34 mouse cellular contexts compared by ENCODE assay signal in the genomic region with DNA sequence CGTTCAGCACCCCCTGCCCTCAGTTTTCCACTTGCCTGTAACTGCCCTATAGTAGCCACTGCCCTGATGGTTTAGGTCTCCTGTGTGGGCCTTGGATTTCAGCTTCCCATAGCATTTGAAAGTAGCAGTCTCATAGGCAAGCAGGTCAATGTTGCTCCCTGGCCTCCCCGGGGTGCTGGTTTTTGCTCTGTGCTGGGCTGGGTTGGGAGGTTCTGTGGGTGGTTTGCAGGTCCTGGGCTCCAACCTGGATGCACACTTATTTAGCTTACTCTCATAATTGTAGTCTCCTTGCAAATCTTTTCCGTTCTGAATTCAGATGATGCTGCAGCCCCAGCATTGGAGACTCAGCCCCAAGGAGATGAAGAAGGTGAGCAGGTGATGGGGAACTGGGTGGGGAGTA.
"Had no signal": no experiment of that assay in that cellular context is flagged by ENCODE, and none has a peak within 500 bp of the region (broad histone marks: within the 10 kb centered on the region; RNA-seq: fewer than 3 reads in every experiment).

No protein-coding gene starts in this region.

- H3K27me3 ChIP-seq: hindbrain, embryonic 12.5 days; hindbrain, embryonic 13.5 days; hindbrain, embryonic 15.5 days; intestine, embryonic 15.5 days; kidney, embryonic 15.5 days had no signal

- H3K4me3 ChIP-seq: heart, embryonic 12.5 days; heart, embryonic 13.5 days; heart, embryonic 15.5 days; hindbrain, embryonic 10.5 days; hindbrain, embryonic 12.5 days; hindbrain, embryonic 13.5 days; hindbrain, embryonic 15.5 days; intestine, embryonic 15.5 days; kidney, embryonic 15.5 days; layer of hippocampus, adult 2 months; left cerebral cortex, adult 2 months had no signal

- H3K4me1 ChIP-seq: heart, embryonic 15.5 days; hindbrain, embryonic 10.5 days; hindbrain, embryonic 12.5 days; hindbrain, embryonic 13.5 days; hindbrain, embryonic 15.5 days; intestine, embryonic 15.5 days had no signal

- H3K36me3 ChIP-seq: heart, embryonic 12.5 days; heart, embryonic 13.5 days; heart, embryonic 15.5 days; hindbrain, embryonic 10.5 days; hindbrain, embryonic 12.5 days; hindbrain, embryonic 13.5 days; hindbrain, embryonic 15.5 days; intestine, embryonic 15.5 days; kidney, embryonic 15.5 days had no signal

- H3K9ac ChIP-seq: heart, embryonic 12.5 days; heart, embryonic 13.5 days; heart, embryonic 15.5 days; hindbrain, embryonic 12.5 days; hindbrain, embryonic 13.5 days; hindbrain, embryonic 14.5 days; hindbrain, embryonic 15.5 days; intestine, embryonic 15.5 days; kidney, embryonic 15.5 days had no signal

- H3K9me3 ChIP-seq: heart, embryonic 12.5 days; heart, embryonic 15.5 days; hindbrain, embryonic 10.5 days; hindbrain, embryonic 12.5 days; hindbrain, embryonic 13.5 days; hindbrain, embryonic 15.5 days; intestine, embryonic 15.5 days; kidney, embryonic 15.5 days had no signal

- ATAC-seq: hindbrain, embryonic 16.5 days; hindbrain, postnatal 0 days; inflammation-experienced regulatory T-cells, adult 6 months; intestine, embryonic 15.5 days; intestine, embryonic 16.5 days; intestine, postnatal 0 days had no signal

- H3K4me2 ChIP-seq: heart, embryonic 11.5 days; heart, embryonic 12.5 days; heart, embryonic 13.5 days; heart, embryonic 15.5 days; hindbrain, embryonic 12.5 days; hindbrain, embryonic 13.5 days; hindbrain, embryonic 14.5 days; hindbrain, embryonic 15.5 days; intestine, embryonic 15.5 days; kidney, embryonic 15.5 days had no signal

- H3K27ac ChIP-seq: heart, embryonic 13.5 days; heart, embryonic 15.5 days; hindbrain, embryonic 10.5 days; hindbrain, embryonic 12.5 days; hindbrain, embryonic 13.5 days; hindbrain, embryonic 14.5 days; hindbrain, embryonic 15.5 days; hindbrain, postnatal 0 days; intestine, embryonic 15.5 days; kidney, embryonic 15.5 days; kidney, postnatal 0 days; layer of hippocampus, adult 2 months; left cerebral cortex, adult 2 months had no signal

- DNase-seq: heart, postnatal 14 days; heart, postnatal 36 days; heart, postnatal 4 days; kidney, adult 11 months; kidney, adult 18-20 months; kidney, adult 2 months; kidney, adult 8-10 months; kidney, adult 9 months; kidney, postnatal 10 days; kidney, postnatal 14 days; kidney, postnatal 25 days; kidney, postnatal 36 days; kidney, postnatal 4 days; layer of hippocampus, adult 9-11 months; layer of hippocampus, postnatal 36 days had no signal
